Mouse (Mus musculus): ENCODE data around the gene Catsper2.
"Not testable (repeated sequence)": the region's sequence is repeated elsewhere in the genome, so short reads cannot be mapped to it uniquely, and the experiment has no call there.

The Catsper2 gene

DNA sequence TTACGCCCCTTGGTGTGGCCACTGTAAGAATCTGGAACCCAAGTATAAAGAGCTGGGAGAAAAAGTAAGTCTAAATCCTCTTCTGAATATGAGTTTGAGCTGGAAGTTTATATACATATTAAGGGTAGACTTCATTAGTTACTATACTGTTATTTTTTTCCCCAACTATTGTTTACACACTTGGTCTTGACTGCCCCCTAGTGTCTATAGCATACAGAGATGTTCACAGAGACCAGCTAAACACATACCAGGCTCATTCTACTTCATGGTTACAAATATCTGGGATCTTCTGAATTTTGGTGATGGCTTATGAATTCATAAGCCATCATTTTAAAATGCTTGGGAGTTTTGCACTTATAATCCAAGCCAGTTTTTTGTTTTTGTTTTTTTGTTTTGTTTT lies 21.3 kb upstream of the Catsper2 start:
- peak in 1 of 2 experiments; percentile 41 for DNase-seq (ENCODE audit: low read depth in 2 of 2, low spot score in 2 of 2)

DNA sequence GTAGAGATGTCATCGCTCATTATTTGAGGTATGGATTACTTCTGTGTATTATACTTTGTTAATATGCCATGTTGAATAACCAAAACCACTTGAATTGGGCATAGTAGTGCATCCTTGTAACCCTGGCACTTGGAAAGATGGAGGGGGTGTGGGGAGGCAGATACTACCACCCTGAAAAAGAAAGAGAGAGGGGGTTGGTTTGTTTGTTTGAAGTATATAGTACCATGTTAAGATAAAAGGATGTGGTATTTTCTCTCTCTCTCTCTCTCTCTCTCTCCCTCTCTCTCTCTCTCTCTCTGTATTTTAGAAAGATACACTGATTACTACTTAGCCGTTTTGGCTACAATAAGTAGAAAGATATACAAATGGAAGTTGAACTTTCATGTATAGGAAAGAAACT lies 12.3 kb upstream of the Catsper2 start:
- no peak for DNase-seq (ENCODE audit: low read depth in 2 of 2, low spot score in 2 of 2)

DNA sequence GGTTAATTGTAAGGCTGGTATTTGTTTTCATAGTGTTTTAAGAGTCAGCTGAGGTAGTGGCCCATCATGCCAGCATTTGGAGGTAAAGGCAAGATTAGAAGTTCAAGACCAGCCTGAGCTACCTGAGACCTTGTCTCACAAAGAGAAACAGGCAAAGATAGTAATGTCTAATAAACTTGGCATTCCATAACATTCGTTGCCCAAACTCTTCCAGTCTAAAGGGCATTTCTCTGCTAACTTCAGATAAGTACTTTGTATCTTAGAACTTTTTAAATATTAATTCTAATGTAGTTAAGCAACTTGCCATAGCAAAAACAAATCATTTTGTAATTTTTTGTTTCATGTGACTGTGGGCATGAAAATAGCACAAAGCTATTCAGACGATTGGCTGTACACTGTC lies 9.6 kb upstream of the Catsper2 start:
- no peak for DNase-seq (ENCODE audit: low read depth in 2 of 2, low spot score in 2 of 2)

DNA sequence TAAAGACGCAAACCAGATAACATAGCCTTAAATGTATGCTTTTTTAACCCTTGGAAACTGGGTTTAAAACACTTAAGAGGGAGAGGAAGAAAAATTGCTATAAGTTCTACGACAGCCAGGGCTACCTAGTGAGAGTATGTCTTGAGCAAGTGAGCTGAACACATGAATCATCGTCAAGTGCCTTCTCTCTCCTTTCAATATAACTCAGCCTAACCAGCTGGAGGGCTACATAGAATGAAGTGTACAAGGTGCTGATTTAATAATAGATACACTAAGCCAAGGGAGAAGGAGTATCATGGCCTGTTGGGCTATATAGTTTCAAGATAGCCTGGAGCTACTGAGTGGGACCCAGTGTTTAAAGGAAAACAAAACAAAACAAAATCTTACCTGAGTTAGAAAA lies 4.9 kb upstream of the Catsper2 start:
- no peak for DNase-seq (ENCODE audit: low read depth in 2 of 2, low spot score in 2 of 2)

DNA sequence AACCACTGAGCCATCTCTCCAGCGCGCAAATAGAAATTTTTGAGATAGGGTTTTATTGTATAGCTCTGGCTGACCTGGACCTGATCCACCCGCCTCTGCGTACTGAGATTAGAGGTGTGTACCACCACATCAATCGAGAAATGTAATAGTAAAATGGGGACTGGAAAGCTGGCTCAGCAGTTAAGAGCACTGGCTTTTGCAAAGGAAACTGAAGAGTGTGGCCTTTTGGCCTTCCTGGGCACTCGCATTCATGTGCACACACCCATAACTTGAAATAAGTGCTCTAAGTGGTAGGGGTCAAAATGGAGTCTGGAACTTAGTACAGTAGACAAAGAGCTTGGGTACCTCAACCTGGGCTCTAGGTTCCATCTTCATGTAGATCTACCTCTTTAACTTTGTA lies 2.8 kb upstream of the Catsper2 start:
- no peak for DNase-seq (ENCODE audit: low read depth in 2 of 2, low spot score in 2 of 2)

DNA sequence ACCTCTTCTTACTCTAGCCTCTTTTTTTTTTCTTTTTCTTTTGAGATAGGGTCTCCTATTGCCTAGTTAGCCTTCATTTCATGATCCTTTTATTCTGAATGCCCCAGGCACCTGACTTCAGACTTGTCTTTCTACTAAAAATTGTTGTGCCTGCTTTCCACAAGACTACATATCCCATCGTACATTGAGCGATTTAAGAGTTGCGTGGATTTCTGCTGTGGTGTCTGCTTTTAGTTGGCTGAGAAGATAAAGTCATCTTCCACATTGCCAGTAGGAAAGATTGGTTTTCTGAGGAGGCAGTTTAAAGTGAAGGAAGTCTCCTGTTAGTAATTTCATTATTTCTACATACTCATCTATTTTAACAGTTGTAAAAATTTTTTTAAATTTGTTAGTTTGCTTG lies 2.0 kb upstream of the Catsper2 start:
- no peak for DNase-seq (ENCODE audit: low read depth in 2 of 2, low spot score in 2 of 2)

DNA sequence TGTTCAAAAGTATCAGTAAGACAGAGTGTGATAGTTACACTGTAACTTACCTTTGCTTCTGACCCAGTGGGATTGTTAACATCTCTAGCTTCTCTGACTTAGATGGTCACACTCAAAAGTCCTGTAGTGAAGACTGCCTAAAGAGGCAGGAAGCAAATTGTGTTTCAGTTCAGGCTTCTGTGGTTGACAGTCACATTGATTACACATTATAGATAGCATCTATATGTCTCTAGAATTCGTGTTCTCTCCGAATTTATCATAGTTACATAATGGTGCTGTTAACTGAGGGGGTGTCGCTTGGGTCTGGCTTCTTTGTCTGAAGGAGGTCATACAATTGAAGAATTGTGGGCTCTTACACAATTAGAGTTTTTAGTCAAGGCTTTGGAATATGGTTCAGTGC lies 1.5 kb upstream of the Catsper2 start:
- DNase-seq (ENCODE audit: low read depth in 2 of 2, low spot score in 2 of 2): no peak

DNA sequence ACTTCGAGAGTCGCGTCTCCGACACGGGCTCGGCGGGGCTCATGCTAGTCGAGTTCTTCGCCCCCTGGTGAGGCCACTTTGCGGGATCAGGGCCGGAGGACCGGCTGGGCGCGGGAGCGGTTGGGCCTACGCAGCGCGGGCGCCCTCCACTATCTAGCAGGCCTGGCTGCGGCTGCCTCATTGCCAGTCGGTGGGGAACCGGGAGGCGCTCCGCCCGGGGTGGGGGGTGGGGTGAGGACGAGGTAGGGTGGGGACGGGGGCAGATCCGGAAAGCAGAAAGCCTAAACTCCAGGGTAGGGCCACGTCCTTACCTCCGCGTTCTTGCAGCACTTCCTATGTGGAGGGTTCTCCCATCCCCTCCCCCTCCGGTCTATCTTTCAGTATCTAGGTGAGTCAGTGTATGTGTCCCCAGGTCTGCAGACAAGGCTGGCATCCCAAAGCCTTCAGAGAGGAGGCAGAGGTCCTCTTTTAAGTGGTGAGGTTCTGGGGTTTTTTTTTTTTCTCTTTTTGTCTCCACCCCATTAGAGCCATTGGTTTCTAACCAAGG lies 620 bp upstream of the Catsper2 start:
- DNase-seq (ENCODE audit: low read depth in 2 of 2, low spot score in 2 of 2): peak; percentile 10 to 21

DNA sequence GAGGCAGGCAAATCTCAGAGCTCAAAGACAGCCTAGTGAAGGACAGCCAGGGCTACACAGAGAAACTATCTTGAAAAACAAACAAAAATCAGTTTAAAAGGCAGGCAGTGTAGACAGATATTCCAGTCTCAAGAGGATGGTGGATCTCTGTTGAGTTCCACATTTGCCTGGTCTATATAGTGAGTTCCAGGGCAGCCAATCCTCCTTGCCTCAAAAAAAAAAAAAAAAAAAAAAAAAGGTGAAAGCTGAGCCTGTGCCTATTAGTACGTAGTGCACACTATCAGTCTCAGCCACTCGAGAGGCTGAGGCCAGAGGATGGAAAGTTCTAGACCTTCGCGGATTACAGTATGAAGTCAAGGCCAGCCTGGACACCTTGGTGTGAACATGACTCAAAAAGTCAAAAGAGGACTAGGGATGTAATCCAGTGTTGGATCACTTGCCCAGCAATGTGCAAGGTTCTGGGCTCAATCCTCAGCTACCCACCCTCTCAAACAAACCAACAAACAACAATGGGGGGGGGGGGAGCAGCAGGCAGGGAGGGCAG lies 677 bp downstream of the Catsper2 start:
- no peak for DNase-seq (ENCODE audit: low read depth in 2 of 2, low spot score in 2 of 2)

DNA sequence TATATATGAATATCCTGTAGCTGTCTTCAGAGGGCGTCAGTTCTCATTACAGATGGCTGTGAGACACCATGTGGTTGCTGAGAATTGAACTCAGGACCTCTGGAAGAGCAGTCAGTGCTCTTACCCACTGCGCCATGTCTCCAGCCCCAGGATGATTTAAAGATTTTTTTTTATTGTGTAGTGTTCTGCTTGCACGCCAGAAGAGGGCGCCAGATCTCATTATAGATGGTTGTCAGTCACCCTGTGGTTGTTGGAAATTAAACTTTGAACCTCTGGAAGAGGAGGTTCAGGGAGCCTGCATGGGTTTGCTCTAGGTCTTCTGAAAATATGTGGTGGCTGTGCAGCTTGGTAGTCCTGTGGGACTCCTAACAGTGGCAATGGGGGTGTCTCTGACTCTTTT lies 5.4 kb downstream of the Catsper2 start:
- DNase-seq (ENCODE audit: low read depth in 2 of 2, low spot score in 2 of 2): peak; percentile 52 to 69

DNA sequence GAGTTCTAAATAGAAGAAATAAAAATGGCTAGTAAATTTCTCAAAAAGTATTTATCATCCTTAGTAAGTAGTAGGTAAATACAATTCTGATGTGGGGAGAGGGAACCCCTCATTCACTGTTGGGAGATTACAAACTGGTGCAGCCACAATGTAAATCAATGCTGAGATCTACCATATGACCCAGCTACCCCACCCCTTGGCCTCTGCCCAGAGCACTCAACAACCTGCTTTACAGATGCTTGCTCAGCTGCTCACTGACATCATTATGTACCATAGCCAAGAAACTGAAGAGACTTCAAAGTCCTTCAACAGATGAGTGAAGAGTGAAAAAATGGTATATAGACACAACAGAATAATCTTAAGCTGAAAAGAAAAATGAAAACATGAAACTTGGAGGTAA lies 10.3 kb downstream of the Catsper2 start:
- DNase-seq (ENCODE audit: low read depth in 2 of 2, low spot score in 2 of 2): no peak

DNA sequence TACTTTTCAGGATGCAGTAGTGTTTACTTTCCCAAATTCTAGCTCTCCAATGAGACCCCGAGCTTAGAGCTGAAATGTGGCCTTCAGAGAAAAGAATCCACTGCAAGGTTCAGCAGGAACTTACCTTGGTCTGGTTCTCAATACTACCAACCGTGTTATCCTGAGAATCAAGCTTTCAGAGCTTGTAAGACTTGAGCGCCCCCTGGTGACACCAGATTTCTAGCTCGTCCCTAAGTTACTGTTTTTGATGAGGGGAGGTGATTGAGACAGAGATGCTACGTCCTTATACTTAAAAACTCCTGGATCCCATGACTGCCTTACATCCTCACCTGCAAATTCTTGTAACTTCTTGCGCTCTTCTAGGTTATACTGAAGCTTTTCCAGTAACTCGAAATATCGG lies 17.0 kb downstream of the Catsper2 start:
- peak; percentile 65 to 79 for DNase-seq (ENCODE audit: low read depth in 2 of 2, low spot score in 2 of 2)

DNA sequence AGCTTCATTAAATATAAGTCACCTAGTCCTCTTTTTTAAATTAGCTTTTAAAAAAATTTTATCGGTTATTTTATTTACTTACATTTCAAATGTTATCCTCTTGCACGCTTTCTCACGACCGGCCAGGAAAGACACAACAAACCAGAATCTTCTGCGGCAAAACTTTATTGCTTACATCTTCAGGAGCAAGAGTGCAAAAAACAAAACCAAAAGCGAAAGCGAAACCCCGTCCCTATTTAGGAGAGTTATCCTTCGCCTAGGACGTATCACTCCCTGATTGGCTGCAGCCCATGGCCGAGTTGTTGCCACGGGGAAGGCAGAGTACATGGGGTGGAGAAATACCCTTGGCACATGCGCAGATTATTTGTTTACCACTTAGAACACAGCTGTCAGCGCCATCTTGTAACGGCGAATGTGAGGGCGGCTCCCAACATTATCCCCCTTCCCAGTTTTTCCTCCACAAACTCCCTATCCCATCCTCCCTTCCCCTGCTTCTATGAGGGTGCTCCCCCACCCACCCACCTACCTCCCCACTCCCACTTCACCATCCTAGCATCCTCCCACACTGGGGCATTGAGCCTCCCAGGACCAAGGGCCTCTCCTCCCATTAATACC lies 26.5 kb downstream of the Catsper2 start, which contains the start of gene Strc:
TSS of gene Strc (minus strand) at position 208 of the 615 bp plus-strand sequence.
- DNase-seq (ENCODE audit: low read depth in 2 of 2, low spot score in 2 of 2): not testable (repeated sequence)

DNA sequence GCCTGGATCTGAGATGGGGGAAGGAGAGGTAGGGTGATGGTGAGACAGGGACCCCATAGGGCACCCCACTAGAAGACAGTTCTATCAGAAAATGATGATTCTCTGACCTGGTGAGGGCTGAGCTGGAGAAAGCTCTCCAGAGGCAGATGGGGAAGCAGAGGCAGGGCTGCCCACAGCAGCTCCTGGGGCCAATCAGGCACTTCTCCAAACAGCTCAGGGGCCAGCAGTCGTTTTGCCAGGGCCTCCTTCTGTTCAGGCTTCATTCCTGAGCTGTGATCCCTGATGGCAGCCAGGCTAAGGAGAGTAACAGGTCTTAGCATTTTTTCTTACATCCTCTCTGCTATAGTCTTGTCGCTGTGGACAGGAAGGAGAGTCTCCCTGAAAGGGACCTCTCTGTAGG lies 38.8 kb downstream of the Catsper2 start:
- DNase-seq (ENCODE audit: low read depth in 2 of 2, low spot score in 2 of 2): no peak

DNA sequence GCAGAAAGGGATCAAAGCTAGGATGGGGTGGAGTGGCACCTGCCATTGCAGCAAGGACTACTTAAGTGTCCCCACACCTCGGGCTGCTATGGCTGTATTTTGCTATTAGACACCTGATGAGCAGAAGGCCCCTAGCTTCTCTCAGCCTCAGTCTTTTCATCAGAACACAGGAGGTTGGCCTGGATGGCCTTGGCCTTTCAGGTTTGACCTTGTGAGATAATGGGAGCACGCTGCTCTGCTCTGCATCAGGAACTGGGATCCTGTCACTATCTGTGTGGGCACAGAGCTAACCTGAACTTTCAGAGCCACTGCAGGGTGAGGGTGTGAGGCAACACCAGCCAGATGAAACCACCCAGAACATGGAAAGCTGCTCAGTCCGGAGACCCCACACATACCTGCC lies 41.3 kb downstream of the Catsper2 start:
- no peak for DNase-seq (ENCODE audit: low read depth in 2 of 2, low spot score in 2 of 2)

DNA sequence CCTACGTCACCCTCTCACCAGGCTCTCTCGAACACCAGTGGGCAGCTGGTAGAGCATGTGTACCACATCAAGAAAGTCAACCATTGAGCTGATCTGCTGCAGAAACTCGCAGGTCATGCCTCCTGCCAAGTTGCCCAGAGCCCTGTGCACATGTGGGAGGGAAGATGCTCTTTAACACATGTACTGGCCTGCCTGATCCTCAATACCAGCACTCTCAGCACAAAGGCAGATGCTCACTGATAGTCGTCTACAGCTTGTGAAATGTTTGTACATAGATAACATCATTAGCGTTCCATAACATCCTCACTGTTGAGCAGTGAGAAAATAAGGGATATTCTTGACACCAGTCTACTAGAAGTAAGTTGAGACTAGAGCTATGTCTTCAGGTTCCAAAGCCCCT lies 42.7 kb downstream of the Catsper2 start:
- DNase-seq (ENCODE audit: low read depth in 2 of 2, low spot score in 2 of 2): no peak

DNA sequence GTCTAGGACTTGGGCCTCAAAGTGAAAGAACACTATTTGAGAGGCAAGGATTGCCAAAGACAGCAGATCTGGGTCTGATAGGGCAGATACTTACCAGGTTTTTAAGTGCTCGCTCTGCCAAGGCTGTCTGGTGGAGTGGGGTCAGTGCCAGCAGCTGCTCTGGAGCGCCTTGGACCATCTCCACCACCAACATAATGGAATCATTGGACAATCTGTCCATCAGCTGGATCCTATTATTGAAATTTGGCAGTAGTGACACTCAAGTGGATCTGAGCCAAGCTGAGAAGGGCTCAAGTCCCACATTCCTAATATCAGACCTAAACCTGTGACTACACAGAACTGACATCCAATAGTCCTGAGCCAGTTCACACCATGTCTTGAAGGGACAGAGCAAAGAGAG lies 44.8 kb downstream of the Catsper2 start:
- DNase-seq (ENCODE audit: low read depth in 2 of 2, low spot score in 2 of 2): no peak

DNA sequence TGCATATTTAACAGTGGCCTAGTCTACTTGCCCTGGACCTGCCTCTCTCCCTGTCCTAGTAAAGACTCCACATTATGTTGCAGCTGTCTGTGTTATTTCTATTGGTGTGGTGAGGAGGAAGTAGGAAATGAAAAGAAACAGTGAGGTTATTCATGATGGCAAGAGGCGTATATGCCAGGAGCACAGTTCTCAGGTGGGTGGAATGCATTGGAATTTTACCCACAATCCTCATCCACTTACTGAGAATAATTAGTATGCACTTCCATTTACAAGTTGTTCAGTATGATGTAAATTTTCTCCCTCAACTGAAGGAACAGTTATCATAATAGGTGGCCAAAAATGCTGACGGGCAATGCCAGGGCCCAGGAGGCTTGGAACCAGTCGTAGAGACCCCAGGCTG lies 49.9 kb downstream of the Catsper2 start:
- no peak for DNase-seq (ENCODE audit: low read depth in 2 of 2, low spot score in 2 of 2)

DNA sequence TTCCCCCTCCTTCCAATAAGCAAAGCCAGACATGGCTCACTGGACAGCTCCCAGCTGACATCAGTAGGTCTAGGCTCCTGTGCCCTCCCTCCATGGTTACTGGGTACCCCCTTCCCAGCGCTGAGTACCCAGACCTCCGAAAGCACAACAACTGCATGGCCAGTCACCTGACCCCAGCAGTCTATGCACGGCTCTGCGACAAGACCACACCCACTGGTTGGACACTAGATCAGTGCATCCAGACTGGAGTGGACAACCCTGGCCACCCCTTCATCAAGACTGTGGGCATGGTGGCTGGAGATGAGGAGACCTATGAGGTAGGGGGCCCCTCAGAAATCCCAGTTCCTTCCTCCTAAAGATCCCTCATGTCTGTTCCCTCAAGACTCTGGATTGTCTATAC lies 54.1 kb downstream of the Catsper2 start:
- DNase-seq (ENCODE audit: low read depth in 2 of 2, low spot score in 2 of 2): no peak

DNA sequence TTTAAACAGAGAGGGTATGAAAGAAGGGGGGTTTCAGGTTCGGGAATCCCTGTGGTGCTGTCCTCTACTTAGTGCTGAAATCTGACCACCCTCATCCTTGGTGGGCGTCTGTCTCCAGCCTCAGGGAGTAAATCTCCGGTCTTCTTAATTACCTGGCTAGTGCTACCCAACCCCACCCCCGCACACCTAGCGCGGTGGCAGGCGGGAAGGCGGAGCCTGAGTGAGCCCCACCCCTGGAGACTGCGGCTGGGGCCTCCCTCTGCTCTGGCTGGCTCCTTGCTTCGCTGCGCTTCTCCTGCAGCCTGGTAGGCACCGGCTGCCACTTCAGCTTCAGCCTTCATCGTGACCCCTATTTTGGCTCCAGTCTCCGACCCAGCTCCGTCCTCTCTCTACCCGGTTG lies 55.2 kb downstream of the Catsper2 start:
- DNase-seq (ENCODE audit: low read depth in 2 of 2, low spot score in 2 of 2): peak; percentile 32 to 42

DNA sequence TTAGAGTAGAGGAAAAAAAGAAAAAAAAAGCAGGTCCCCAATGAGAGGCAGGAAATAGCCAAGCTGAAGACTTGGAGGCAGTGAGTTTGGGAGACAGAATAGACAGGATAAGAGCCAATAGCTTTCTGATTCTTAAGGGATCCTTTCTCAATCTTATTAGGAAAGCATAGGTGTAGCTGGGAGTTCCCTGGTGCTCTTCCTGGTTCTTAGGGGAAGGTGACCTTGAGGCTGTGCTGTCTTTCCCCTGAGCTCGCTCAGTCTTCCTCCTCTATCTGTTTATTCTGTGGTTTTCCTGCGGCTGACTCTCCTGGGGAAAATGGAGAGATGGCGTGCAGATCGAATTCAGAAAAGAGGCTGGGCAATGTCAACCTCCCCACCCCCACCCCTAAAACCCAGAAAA lies 55.6 kb downstream of the Catsper2 start:
- no peak for DNase-seq (ENCODE audit: low read depth in 2 of 2, low spot score in 2 of 2)

DNA sequence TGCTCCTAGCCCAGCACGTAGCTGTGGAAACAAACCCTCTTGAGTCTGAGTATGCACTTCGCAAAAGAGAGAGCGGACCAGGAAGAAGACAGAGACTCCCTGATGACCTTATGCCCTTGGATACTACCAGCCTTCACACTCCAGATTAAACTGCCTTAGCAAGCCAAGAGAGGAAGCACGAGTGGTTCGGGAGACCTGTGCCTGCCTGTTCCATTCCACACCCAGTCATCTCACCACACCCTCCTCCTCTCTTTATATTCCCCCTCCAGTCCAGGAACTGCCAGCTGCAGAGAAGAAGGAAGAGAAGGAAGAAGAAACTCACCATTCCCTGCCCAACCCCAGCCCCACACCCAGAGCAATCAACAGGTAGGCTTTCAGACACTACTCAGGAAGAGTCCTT lies 56.1 kb downstream of the Catsper2 start, which contains the start of gene Ckmt1:
TSS of gene Ckmt1 (plus strand) at position 221 of the 400 bp plus-strand sequence.
- DNase-seq (ENCODE audit: low read depth in 2 of 2, low spot score in 2 of 2): no peak

All from CD8-positive naive resting alpha-beta T cell, adult 2 months (primary cell).